In the genomic region with DNA sequence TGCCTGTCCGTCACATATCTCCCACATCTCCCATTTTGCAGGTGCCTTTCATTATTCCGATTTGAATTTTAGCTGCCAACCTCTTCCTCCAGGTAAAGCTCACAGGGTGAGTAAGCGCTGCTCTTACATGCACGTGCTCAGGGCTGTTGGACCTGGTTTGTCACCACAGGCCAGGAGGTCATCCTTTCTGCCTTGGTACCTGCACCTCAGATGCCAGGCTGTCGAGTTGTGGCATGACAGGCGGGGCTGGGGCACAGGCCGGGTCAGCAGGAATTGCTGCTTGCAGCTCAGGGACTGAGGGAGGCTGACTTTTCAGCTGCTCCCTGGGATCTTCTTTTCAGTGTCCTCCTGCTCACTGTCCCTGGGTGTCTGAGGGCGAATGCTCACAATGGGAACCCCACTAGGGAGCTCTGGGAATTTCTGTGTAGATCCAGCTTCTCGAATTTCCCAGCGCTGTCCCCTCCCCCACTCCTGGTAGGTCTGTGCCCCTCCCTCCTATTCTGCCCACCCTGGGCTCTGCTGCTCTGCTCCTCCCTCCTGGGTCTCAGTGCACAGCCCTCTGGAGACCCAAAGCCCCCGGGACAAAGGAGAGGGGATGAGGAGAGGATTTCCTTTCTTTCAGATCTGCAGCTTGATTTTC, we compare ENCODE assay signal across 13 mouse cellular contexts. TPM values are rescaled to one million over a fixed set of nuclear protein-coding genes. Genes with fewer than 3 reads are reported as not detected.
DNase-seq lines count a peak whose midpoint lies in the region; ATAC-seq and TF ChIP-seq lines count a peak whose summit lies in the region.
"Had no signal": no experiment of that assay in that cellular context is flagged by ENCODE, and none has a peak within 500 bp of the region (broad histone marks: within the 10 kb centered on the region; RNA-seq: fewer than 3 reads in every experiment).

No protein-coding gene starts in this region.

- H3K4me1 ChIP-seq in heart, embryonic 12.5 days (replicated peaks), result 0 out of 2 replicates have a peak, but pooled peaks cover 6% of the 10 kb centered on the region
- no peaks in the 10 kb centered on the region for H3K4me1 ChIP-seq in CH12.LX (ENCODE audit: control insufficient read depth in 1 of 2, insufficient read depth in 2 of 2)
- peaks cover 19% of the 10 kb centered on the region for H3K4me1 ChIP-seq in embryonic facial prominence, embryonic 12.5 days
- peaks cover 23% of the 10 kb centered on the region for H3K4me1 ChIP-seq in midbrain, embryonic 12.5 days

- dilution Hi-C loops in CH12.LX (cut with MboI; ENCODE audit: extremely low pct_ligation_motif_present, extremely low pct_unique_long_range_greater_than_20kb, low sequenced_read_pairs), result no loop called here

- no peak overlapping the region for H3K4me3 ChIP-seq in heart, embryonic 12.5 days
- H3K4me3 ChIP-seq in CH12.LX (replicated peaks in 1 of 3; ENCODE audit: low read depth in 2 of 3, low read length in 2 of 3, poor library complexity in 1 of 3), result no peak overlapping the region
- H3K4me3 ChIP-seq in embryonic facial prominence, embryonic 12.5 days, result no peak overlapping the region
- no peak overlapping the region for H3K4me3 ChIP-seq in midbrain, embryonic 12.5 days
- H3K4me3 ChIP-seq in gastrocnemius, adult 2 months, result no peak overlapping the region

- in situ Hi-C loops in CH12.LX (cut with MboI; ENCODE audit: low pct_ligation_motif_present, low pct_unique_long_range_greater_than_20kb, low sequenced_read_pairs), result no loop called here

- TF ChIP-seq RAD21 in CH12.LX (IDR thresholded peaks at IDR 0.05; ENCODE audit: low read depth, low read length), result no peak

- no peak overlapping the region for H3K4me2 ChIP-seq in heart, embryonic 12.5 days
- no peak overlapping the region for H3K4me2 ChIP-seq in CH12.LX (ENCODE audit: insufficient read depth, low read depth, poor library complexity, severe bottlenecking)
- peak overlapping the region; percentile 19; the same call in 1 of the 2 replicates for H3K4me2 ChIP-seq in embryonic facial prominence, embryonic 12.5 days (replicated peaks)
- peak overlapping the region; percentile 22 for H3K4me2 ChIP-seq in midbrain, embryonic 12.5 days (replicated peaks)

- ATAC-seq in heart, embryonic 12.5 days (ENCODE audit: insufficient number of reproducible peaks, low FRiP score), result no peak
- ATAC-seq in embryonic facial prominence, embryonic 12.5 days (ENCODE audit: insufficient number of reproducible peaks, insufficient read depth, low FRiP score, low TSS enrichment), result no peak
- ATAC-seq in midbrain, embryonic 12.5 days (ENCODE audit: low FRiP score, low read depth), result peak; percentile 51; the same call in 1 of the 2 replicates

- H3K9ac ChIP-seq in heart, embryonic 12.5 days, result no peak overlapping the region
- no peak overlapping the region for H3K9ac ChIP-seq in CH12.LX (ENCODE audit: insufficient read depth, low read depth)
- H3K9ac ChIP-seq in embryonic facial prominence, embryonic 12.5 days, result no peak overlapping the region
- 0 out of 2 replicates have a peak overlapping the region, but pooled peaks have one; percentile 20 for H3K9ac ChIP-seq in midbrain, embryonic 12.5 days (replicated peaks)

- WGBS in heart, embryonic 12.5 days, result 30% methylated on average over 11 of the region's 11 CpGs
- WGBS in embryonic facial prominence, embryonic 12.5 days, result 19% methylated on average over 11 of the region's 11 CpGs
- 11% methylated on average over 11 of the region's 11 CpGs for WGBS in midbrain, embryonic 12.5 days

- no peaks in the 10 kb centered on the region for H3K9me3 ChIP-seq in heart, embryonic 12.5 days (replicated peaks)
- H3K9me3 ChIP-seq in CH12.LX (replicated peaks; ENCODE audit: low read length), result peaks cover 2% of the 10 kb centered on the region
- no peaks in the 10 kb centered on the region for H3K9me3 ChIP-seq in embryonic facial prominence, embryonic 12.5 days
- no peaks in the 10 kb centered on the region for H3K9me3 ChIP-seq in midbrain, embryonic 12.5 days

- intact Hi-C loops in gastrocnemius, adult 2 months (cut with DNase I), result loop anchor here (10.0 kb wide), 1 partner anchor 217 kb away; no protein-coding TSS in a partner anchor

- H3K27me3 ChIP-seq in heart, embryonic 12.5 days (replicated peaks), result peaks cover 20% of the 10 kb centered on the region
- H3K27me3 ChIP-seq in CH12.LX (replicated peaks), result peaks cover 4% of the 10 kb centered on the region
- peaks cover 16% of the 10 kb centered on the region; the same call in 1 of the 2 replicates for H3K27me3 ChIP-seq in embryonic facial prominence, embryonic 12.5 days
- H3K27me3 ChIP-seq in midbrain, embryonic 12.5 days, result peaks cover 46% of the 10 kb centered on the region

- peak; percentile 76 for DNase-seq in heart, adult 11 months
- no peak for DNase-seq in CH12.LX (ENCODE audit: extremely low read depth)
- no peak for DNase-seq in cerebellum, postnatal 10 days
- DNase-seq in gastrocnemius, adult 2 months, result no peak
- DNase-seq in adrenal gland, adult 2 months, result no peak
- DNase-seq: cerebellum, postnatal 25 days; left cerebral cortex, postnatal 4 days; lung, postnatal 10 days; thymus, postnatal 4 days had no signal

- no peak for TF ChIP-seq CTCF in CH12.LX (conservative IDR thresholded peaks at IDR 0.05 in 1 of 2, IDR thresholded peaks at IDR 0.05 in 1 of 2; ENCODE audit: low read depth in 2 of 2, low read length in 2 of 2)
- TF ChIP-seq CTCF in gastrocnemius, adult 2 months (IDR thresholded peaks at IDR 0.05), result no peak

- no peak for TF ChIP-seq EP300 in CH12.LX (IDR thresholded peaks at IDR 0.05; ENCODE audit: low read length)

- no peak overlapping the region for H3K27ac ChIP-seq in heart, embryonic 12.5 days (ENCODE audit: poor library complexity, severe bottlenecking)
- H3K27ac ChIP-seq in CH12.LX (ENCODE audit: insufficient read depth, low read depth), result no peak overlapping the region
- no peak overlapping the region for H3K27ac ChIP-seq in embryonic facial prominence, embryonic 12.5 days
- H3K27ac ChIP-seq in midbrain, embryonic 12.5 days (replicated peaks), result no peak overlapping the region
- H3K27ac ChIP-seq in gastrocnemius, adult 2 months, result no peak overlapping the region
- H3K27ac ChIP-seq: kidney, postnatal 0 days had no signal

- no peaks in the 10 kb centered on the region for H3K36me3 ChIP-seq in heart, embryonic 12.5 days
- H3K36me3 ChIP-seq in CH12.LX (replicated peaks in 1 of 2; ENCODE audit: control insufficient read depth in 1 of 2, insufficient read depth in 1 of 2, low read length in 1 of 2), result no peaks in the 10 kb centered on the region
- no peaks in the 10 kb centered on the region for H3K36me3 ChIP-seq in embryonic facial prominence, embryonic 12.5 days
- no peaks in the 10 kb centered on the region for H3K36me3 ChIP-seq in midbrain, embryonic 12.5 days

- no peak for TF ChIP-seq POLR2A in CH12.LX (IDR thresholded peaks at IDR 0.05; ENCODE audit: low read depth, low read length)

- no peaks in the 10 kb centered on the region for H3K79me2 ChIP-seq in CH12.LX (replicated peaks; ENCODE audit: control insufficient read depth, extremely low read depth, insufficient read depth, poor library complexity, severe bottlenecking)

TF ChIP-seq in CH12.LX, 34 proteins besides CTCF, POLR2A, EP300 and RAD21:
- TF ChIP-seq BHLHE40 (IDR thresholded peaks at IDR 0.05; ENCODE audit: low read depth, low read length), result 0 out of 2 replicates have a peak, but pooled peaks have one; percentile 34
- TF ChIP-seq PAX5 (IDR thresholded peaks at IDR 0.05; ENCODE audit: low read length), result no peak

RNA-seq across cellular contexts. Expression of a gene that starts 3.2 kb away (rescaled TPM):
- polyA plus RNA-seq in heart, embryonic 12.5 days (2016; fragmentation: Nextera tagmentation; extraction: Ambion mirVana), result 5.2 and 5.4 TPM in 2 replicates
- total RNA-seq in CH12.LX (2012; rRNA removed) (0.04 TPM in 1 of 2 replicates, not detected in the other), CH12.LX (2014; rRNA removed) (not detected in 2 replicates)
- 0.10 TPM in 1 of 2 replicates, not detected in the other for polyA plus RNA-seq in CH12.LX (2012; ENCODE audit: insufficient read length, low read depth)
- 9.0 and 9.8 TPM in 2 replicates for polyA plus RNA-seq in embryonic facial prominence, embryonic 12.5 days (2016; fragmentation: Nextera tagmentation; extraction: Ambion mirVana)
- 7.9 and 8.1 TPM in 2 replicates for polyA plus RNA-seq in midbrain, embryonic 12.5 days (2016; fragmentation: Nextera tagmentation; extraction: Ambion mirVana)
- total RNA-seq in gastrocnemius, adult 2 months (2021), result 10 to 100 TPM; 22.7 to 29.5 TPM
- total RNA-seq in adrenal gland, adult 2 months (2021), result 10 to 100 TPM; 53.7 to 58.8 TPM
- 20.0 and 21.1 TPM in 2 replicates for polyA plus RNA-seq in adrenal gland, adult 2 months (2012; rRNA removed)

RNA-seq across cellular contexts. Expression of a gene that starts 57.8 kb away (rescaled TPM):
- polyA plus RNA-seq in heart, embryonic 12.5 days (2016; fragmentation: Nextera tagmentation; extraction: Ambion mirVana), result 7.0 and 8.5 TPM in 2 replicates
- total RNA-seq in CH12.LX (2012; rRNA removed) (11.6 and 12.8 TPM in 2 replicates), CH12.LX (2014; rRNA removed) (18.5 and 20.7 TPM in 2 replicates)
- polyA plus RNA-seq in CH12.LX (2012; ENCODE audit: insufficient read length, low read depth), result 17.9 and 18.9 TPM in 2 replicates
- polyA plus RNA-seq in embryonic facial prominence, embryonic 12.5 days (2016; fragmentation: Nextera tagmentation; extraction: Ambion mirVana), result 8.2 and 9.7 TPM in 2 replicates
- 8.9 and 10.1 TPM in 2 replicates for polyA plus RNA-seq in midbrain, embryonic 12.5 days (2016; fragmentation: Nextera tagmentation; extraction: Ambion mirVana)
- 1 to 10 TPM; 2.1 to 2.5 TPM for total RNA-seq in gastrocnemius, adult 2 months (2021)
- total RNA-seq in adrenal gland, adult 2 months (2021), result 1 to 10 TPM; 1.4 to 3.0 TPM
- 0.49 and 0.52 TPM in 2 replicates for polyA plus RNA-seq in adrenal gland, adult 2 months (2012; rRNA removed)

Comparison
In these comparisons a context has a peak if more than half of its experiments do, and no peak if none do; other contexts are left out.
1. H3K4me2 ChIP-seq: peak in embryonic facial prominence, embryonic 12.5 days (single experiment) and midbrain, embryonic 12.5 days (single experiment); none in heart, embryonic 12.5 days (single experiment) and CH12.LX (single experiment).